Mouse (Mus musculus) limb, embryonic 14.5 days (tissue): Measurements from ENCODE around the gene Msmb. TPM values are rescaled to one million over a fixed set of nuclear protein-coding genes. Genes with fewer than 3 reads are reported as not detected.

Experiments used
- ATAC-seq: fragments of 200-750 bp; cut with Nextera tagmentation; 2 replicates; pipeline ENCODE4 v1.8.0; 2017; ENCODE audit warnings: low read depth, moderate number of reproducible peaks, moderate TSS enrichment; ENCODE audit not compliant: low FRiP score
- DNase-seq: peaks from one replicate; pipeline ENCODE4 v3.0.0-alpha.2; 2015; ENCODE audit warnings: low spot score
- H3K27ac ChIP-seq: fragments of 300-500 bp; sonication (generic); replicated peaks from 2 replicates; pipeline ENCODE4 v1.5.1; 2014; ENCODE audit warnings: low read depth, mild to moderate bottlenecking, low read length, moderate library complexity, mixed read lengths
- H3K27me3 ChIP-seq: fragments of 300-500 bp; sonication (generic); 2 replicates; pipeline ENCODE4 v1.6.1; 2014; ENCODE audit warnings: low read length, mixed read lengths; ENCODE audit not compliant: control insufficient read depth, insufficient read depth
- H3K36me3 ChIP-seq: fragments of 300-500 bp; sonication (generic); 2 replicates; pipeline ENCODE4 v1.6.1; 2014; ENCODE audit warnings: mild to moderate bottlenecking, low read length, moderate library complexity, mixed read lengths; ENCODE audit not compliant: control insufficient read depth, insufficient read depth
- H3K4me1 ChIP-seq: fragments of 300-500 bp; sonication (generic); 2 replicates; pipeline ENCODE4 v1.6.1; 2014; ENCODE audit warnings: antibody characterized with exemption, low read length, mixed read lengths; ENCODE audit not compliant: control insufficient read depth, insufficient read depth
- H3K4me2 ChIP-seq: fragments of 300-500 bp; sonication (generic); replicated peaks from 2 replicates; pipeline ENCODE4 v1.6.1; 2014; ENCODE audit warnings: low read depth, mild to moderate bottlenecking, low read length, moderate library complexity; ENCODE audit not compliant: severe bottlenecking
- H3K4me3 ChIP-seq: fragments of 300-500 bp; sonication (generic); replicated peaks from 2 replicates; pipeline ENCODE4 v1.5.1; 2014; ENCODE audit warnings: low read length
- H3K9ac ChIP-seq: fragments of 300-500 bp; sonication (generic); 2 replicates; pipeline ENCODE4 v1.6.1; 2014; ENCODE audit warnings: mild to moderate bottlenecking, low read depth, low read length, moderate library complexity; ENCODE audit not compliant: severe bottlenecking
- H3K9me3 ChIP-seq: fragments of 300-500 bp; sonication (generic); 2 replicates; pipeline ENCODE4 v1.6.1; 2016; ENCODE audit warnings: low read length; ENCODE audit not compliant: control insufficient read depth
- POLR2A ChIP-seq: fragments of 200-500 bp; IDR thresholded peaks from 2 replicates; pipeline ENCODE4 v1.8.0; 2012; ENCODE audit warnings: inconsistent platforms, mild to moderate bottlenecking, moderate library complexity, borderline replicate concordance; ENCODE audit not compliant: insufficient read depth, insufficient read length; ENCODE audit errors: extremely low read depth
- WGBS: fragments of 180-500 bp; shearing (Covaris S2); extraction: QIAGEN DNeasy Blood & Tissue Kit; methylation state at CpG from one replicate; pipeline ENCODE4 v1.1.7; 2014; 5-methylcytosine and 5-hydroxymethylcytosine counted together
- polyA plus RNA-seq, 2 experiments: library from polyadenylated mRNA; depleted of rRNA in 1 of 2; stranded (reverse) in 1 of 2; unstranded in 1 of 2; fragments of >200 nt; fragmentation: Nextera tagmentation in 1 of 2; extraction: Ambion mirVana in 1 of 2; gene quantifications; 2 replicates each; pipeline versions ENCODE4 v1.2.1 to v1.2.3; 2012 to 2014

Msmb gene
- polyA plus RNA-seq, 2 experiments, result not detected

DNA sequence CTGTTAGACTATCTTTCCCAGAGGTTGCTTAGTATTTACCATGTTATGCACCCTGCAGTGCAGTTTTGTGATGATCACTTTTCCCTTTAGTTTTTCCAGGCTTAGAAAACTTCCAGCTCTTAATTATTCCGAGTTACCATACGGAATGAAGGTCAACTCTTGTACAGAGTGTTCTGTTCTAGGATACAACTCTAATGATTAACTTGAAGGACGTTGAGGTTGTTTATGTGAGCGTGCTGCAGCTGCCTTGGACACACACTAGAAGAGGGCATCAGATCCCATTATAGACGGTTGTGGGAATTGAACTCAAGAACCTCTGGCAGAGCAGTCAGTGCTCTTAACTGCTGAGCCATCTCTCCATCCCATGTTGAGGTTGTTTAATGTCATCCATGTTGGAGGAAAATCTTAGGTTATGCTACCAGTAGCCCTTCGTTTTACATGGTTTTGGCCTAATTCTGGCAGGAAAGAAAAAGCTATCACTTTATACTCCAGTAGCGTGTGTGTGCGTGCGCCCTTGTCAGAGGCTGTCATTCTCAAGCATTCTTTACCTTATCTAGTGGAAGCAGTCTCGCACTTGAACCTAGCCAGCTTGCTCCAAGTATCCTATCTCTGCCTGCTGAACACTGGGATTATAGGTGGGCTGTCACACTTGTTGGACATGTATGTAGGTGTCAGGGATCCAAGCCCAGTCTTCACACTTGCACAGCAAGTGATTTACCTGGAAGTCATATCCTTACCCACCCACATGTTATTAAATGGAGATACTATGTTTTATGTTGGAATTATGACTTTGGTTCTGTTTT, 37.8 kb downstream of the Msmb start:
- H3K4me2 ChIP-seq, result no peak overlapping the region

DNA sequence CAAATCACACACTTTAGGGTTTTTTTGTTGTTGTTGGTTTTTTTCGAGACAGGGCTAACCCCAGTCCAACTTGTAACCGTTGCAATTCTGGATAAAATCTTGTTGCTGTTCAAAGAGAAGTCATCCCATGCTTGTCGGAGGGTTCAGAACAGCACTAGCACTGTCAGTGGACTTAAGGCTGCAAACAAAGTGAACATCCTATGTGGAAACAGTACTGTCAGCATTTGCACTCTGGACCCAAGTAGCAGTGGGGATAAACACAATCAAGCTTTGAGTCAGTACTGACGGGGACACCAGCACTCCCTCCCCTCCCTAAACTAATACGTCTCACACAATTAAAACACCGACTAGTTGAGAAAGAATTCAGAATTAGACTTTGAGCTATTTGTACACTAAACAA, 39.0 kb downstream of the Msmb start:
- no peaks in the 10 kb centered on the region for H3K9me3 ChIP-seq
- DNase-seq (no peak), ATAC-seq (no peak)
- no peak overlapping the region for H3K9ac ChIP-seq
- no peak overlapping the region for H3K4me2 ChIP-seq
- no peak overlapping the region for H3K27ac ChIP-seq
- 86% methylated on average over 6 of the region's 6 CpGs for WGBS
- no peak for TF ChIP-seq POLR2A
- no peaks in the 10 kb centered on the region for H3K27me3 ChIP-seq
- no peak overlapping the region for H3K4me3 ChIP-seq
- peaks cover 69% of the 10 kb centered on the region for H3K36me3 ChIP-seq
- H3K4me1 ChIP-seq, result no peaks in the 10 kb centered on the region

More for the DNA sequence above, 37.8 kb downstream of the Msmb start:
- Histone ChIP-seq H3K4me3 (no peak overlapping the region), H3K27ac (no peak overlapping the region), H3K27me3 (no peaks in the 10 kb centered on the region), H3K9ac (no peak overlapping the region), H3K4me1 (no peaks in the 10 kb centered on the region), H3K36me3 (peaks cover 66% of the 10 kb centered on the region), H3K9me3 (no peaks in the 10 kb centered on the region)
- ATAC-seq (no peak), DNase-seq (no peak)
- WGBS, result 89% methylated on average over 10 of the region's 10 CpGs
- no peak for TF ChIP-seq POLR2A

DNA sequence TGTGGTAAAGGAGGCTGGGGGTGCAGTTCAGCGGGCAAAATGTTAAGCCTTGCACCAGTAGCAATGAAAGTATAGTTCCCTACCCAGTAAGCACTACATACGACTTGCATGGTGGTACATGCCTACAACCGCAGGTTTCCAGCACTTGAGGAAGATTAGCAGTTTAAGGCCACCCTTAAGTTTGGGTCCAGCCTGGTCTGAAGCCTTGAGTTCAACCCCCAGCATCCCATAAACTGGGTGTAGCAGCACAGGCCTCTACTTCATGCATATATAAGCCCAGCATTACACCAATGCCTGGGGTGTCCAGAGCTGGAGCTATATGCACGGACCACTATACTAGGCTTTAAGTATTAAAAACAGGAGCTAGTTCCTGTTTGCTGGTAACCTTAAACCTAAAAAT, 42.0 kb downstream of the Msmb start:
- Histone ChIP-seq H3K9ac (no peak overlapping the region), H3K4me2 (no peak overlapping the region), H3K4me3 (no peak overlapping the region), H3K4me1 (no peaks in the 10 kb centered on the region), H3K27me3 (no peaks in the 10 kb centered on the region), H3K27ac (no peak overlapping the region), H3K36me3 (peaks cover 87% of the 10 kb centered on the region), H3K9me3 (no peaks in the 10 kb centered on the region)
- no peak for TF ChIP-seq POLR2A
- ATAC-seq (no peak), DNase-seq (no peak)
- WGBS, result 89% methylated on average over 4 of the region's 4 CpGs

DNA sequence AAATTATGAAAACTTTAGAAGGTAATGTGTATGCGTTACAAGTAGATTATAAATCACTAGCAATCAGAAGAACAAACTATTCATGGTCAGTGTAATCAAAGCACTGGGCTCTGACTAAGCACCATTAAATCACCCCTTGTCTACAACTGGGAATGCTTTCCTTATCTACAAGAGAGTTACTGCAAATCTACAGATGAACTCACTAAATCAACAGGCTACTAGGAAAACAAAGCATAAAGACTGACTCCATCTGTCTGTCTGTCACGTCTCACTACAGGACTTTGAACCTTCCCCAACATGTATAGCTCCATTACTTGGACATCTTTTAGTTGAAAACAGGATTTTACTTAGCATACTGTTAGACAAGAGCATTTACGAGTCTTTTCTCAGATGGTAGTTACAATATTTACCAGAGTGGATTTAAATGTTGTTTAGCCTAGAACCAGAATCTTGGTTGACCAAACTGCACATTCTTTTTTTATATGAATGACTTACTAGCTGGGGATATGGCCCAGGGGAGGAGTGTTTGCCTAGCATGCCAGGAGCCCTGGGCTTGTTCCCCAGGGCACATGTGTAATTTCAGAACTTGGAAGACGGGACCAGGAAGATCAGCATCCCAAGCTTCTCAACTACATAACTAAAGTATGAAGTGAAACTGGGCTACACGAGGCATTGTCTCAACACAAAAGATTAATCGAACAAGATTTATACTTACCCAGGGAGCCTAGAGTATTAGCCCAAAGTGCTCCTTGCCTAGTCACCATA, 49.0 kb downstream of the Msmb start:
- Histone ChIP-seq H3K4me1 (no peaks in the 10 kb centered on the region), H3K27me3 (no peaks in the 10 kb centered on the region), H3K9ac (no peak overlapping the region), H3K27ac (no peak overlapping the region), H3K4me3 (no peak overlapping the region), H3K9me3 (no peaks in the 10 kb centered on the region), H3K4me2 (no peak overlapping the region), H3K36me3 (peaks cover 68% of the 10 kb centered on the region)
- ATAC-seq (no peak), DNase-seq (no peak)
- 93% methylated on average over 6 of the region's 6 CpGs for WGBS
- TF ChIP-seq POLR2A, result no peak

DNA sequence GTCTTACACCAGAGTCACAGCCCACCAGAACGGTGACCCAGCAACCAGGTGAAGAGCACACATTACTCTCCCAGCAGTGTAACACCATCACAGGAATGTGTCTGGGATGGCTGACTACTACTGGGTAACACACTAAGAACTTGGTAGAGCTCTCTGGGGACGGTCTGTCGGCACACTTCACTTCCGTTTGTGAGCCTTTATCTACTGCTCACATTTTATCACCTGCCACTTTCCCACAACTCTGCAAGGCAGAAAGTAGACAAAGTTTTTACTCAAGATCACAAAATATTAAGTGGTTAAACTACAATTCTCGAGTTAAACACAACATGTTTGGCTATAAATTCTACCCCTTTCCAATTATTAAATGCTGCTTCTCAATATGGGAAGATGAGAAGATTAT, 50.1 kb downstream of the Msmb start:
- H3K9ac ChIP-seq, result no peak overlapping the region
- no peak overlapping the region for H3K4me2 ChIP-seq
- ATAC-seq (no peak), DNase-seq (no peak)
- no peak overlapping the region for H3K4me3 ChIP-seq
- H3K27me3 ChIP-seq, result no peaks in the 10 kb centered on the region
- no peak for TF ChIP-seq POLR2A
- H3K9me3 ChIP-seq, result no peaks in the 10 kb centered on the region
- 91% methylated on average over 5 of the region's 5 CpGs for WGBS
- H3K27ac ChIP-seq, result no peak overlapping the region
- no peaks in the 10 kb centered on the region for H3K4me1 ChIP-seq
- H3K36me3 ChIP-seq, result peaks cover 63% of the 10 kb centered on the region
